Mouse (Mus musculus) ES-E14 (cell line): ENCODE measurements around the gene Bcl9l. TPM values are rescaled to one million over a fixed set of nuclear protein-coding genes. Genes with fewer than 3 reads are reported as not detected.

Experiments
- DNase-seq: peaks from one replicate; pipeline ENCODE4 v3.0.0-alpha.2; 2013; ENCODE audit warnings: low read depth, low spot score
- H3K27ac ChIP-seq: 2 replicates; pipeline ENCODE4 v1.5.1; 2012; ENCODE audit warnings: low read depth, mild to moderate bottlenecking, low read length, moderate library complexity, mixed read lengths; ENCODE audit not compliant: poor library complexity, insufficient read depth, severe bottlenecking
- H3K36me3 ChIP-seq: 2 replicates; pipeline ENCODE4 v1.6.1; 2012; ENCODE audit warnings: mild to moderate bottlenecking, low read length, moderate library complexity, mixed read lengths; ENCODE audit not compliant: control insufficient read depth, poor library complexity, insufficient read depth, severe bottlenecking
- H3K4me1 ChIP-seq, 2 experiments: fragments of 150-350 bp in 1 of 2; sonication (generic) in 1 of 2; 2 replicates each; pipeline ENCODE4 v1.6.1; 2012; ENCODE audit warnings: low read length in 2 of 2, mild to moderate bottlenecking in 1 of 2, mixed read lengths in 1 of 2; ENCODE audit not compliant: control insufficient read depth in 2 of 2, insufficient read depth in 2 of 2, poor library complexity in 1 of 2
- H3K4me3 ChIP-seq, 2 experiments: fragments of 150-350 bp in 1 of 2; sonication (generic) in 1 of 2; 2 replicates each; pipeline ENCODE4 v1.5.1; 2012; ENCODE audit warnings: low read length in 2 of 2, low read depth in 1 of 2, mild to moderate bottlenecking in 1 of 2, mixed read lengths in 1 of 2; ENCODE audit not compliant: insufficient read depth in 1 of 2, poor library complexity in 1 of 2, severe bottlenecking in 1 of 2
- H3K9ac ChIP-seq: 2 replicates; pipeline ENCODE4 v1.6.1; 2012; ENCODE audit warnings: low read depth, mild to moderate bottlenecking, low read length, mixed read lengths; ENCODE audit not compliant: poor library complexity, insufficient read depth, severe bottlenecking
- H3K9me3 ChIP-seq: fragments of 150-350 bp; sonication (generic); 2 replicates; pipeline ENCODE4 v1.6.1; 2012; ENCODE audit warnings: low read depth, mild to moderate bottlenecking, low read length; ENCODE audit not compliant: control insufficient read depth, insufficient read depth
- CHD2 ChIP-seq: IDR thresholded peaks from 2 replicates; pipeline ENCODE4 v1.6.1; 2014; ENCODE audit warnings: mild to moderate bottlenecking, low read depth, low read length, inconsistent platforms
- HCFC1 ChIP-seq: IDR thresholded peaks from 2 replicates; pipeline ENCODE4 v1.6.1; 2012; ENCODE audit warnings: low read length, inconsistent platforms, borderline replicate concordance; ENCODE audit not compliant: insufficient read depth
- MAFK ChIP-seq: IDR thresholded peaks from 2 replicates; pipeline ENCODE4 v1.6.1; 2014; ENCODE audit warnings: mild to moderate bottlenecking, low read depth, low read length, inconsistent platforms; ENCODE audit not compliant: insufficient read depth
- ZC3H11A ChIP-seq: IDR thresholded peaks from 2 replicates; pipeline ENCODE4 v1.6.1; 2012; ENCODE audit warnings: low read depth, mild to moderate bottlenecking, inconsistent platforms, low read length, borderline replicate concordance
- ZNF384 ChIP-seq: IDR thresholded peaks from 2 replicates; pipeline ENCODE4 v1.6.1; 2012; ENCODE audit warnings: low read depth, low read length, inconsistent platforms
- in situ Hi-C, 2 experiments: fragments of 600-800 bp; cut with MboI; formaldehyde crosslinking; loops; one replicate each; pipeline ENCODE4 v1.15.1; 2025; ENCODE audit warnings: low sequenced_read_pairs in 2 of 2, inconsistent platforms in 1 of 2; ENCODE audit not compliant: unreplicated experiment in 2 of 2
- total RNA-seq: library from RNA; depleted of rRNA; stranded (reverse); fragments of 300-350 nt; gene quantifications from 2 replicates; pipeline ENCODE4 v1.2.3, GENCODE M21; 2012

Bcl9l gene
- total RNA-seq, 1 experiment = 6.7 TPM

GRCm38 (mm10) chr9:44477339-44478228 lies 5.0 kb upstream of the Bcl9l start:
- peaks cover 0 to 2% of the 10 kb centered on the region in 2 experiments; a peak in 1 of 4 replicates for H3K4me1 ChIP-seq
- no peaks in the 10 kb centered on the region for H3K36me3 ChIP-seq
- peak overlapping the region; percentile 65 to 92 for H3K4me3 ChIP-seq
- no peaks in the 10 kb centered on the region for H3K9me3 ChIP-seq
- TF ChIP-seq ZNF384 = no peak
- TF ChIP-seq ZC3H11A = no peak
- TF ChIP-seq HCFC1 = no peak
- no peak for TF ChIP-seq CHD2
- TF ChIP-seq MAFK = no peak
- H3K27ac ChIP-seq = no peak overlapping the region
- in situ Hi-C loops = no loop called here
- no peak for DNase-seq
- peak overlapping the region; percentile 46; the same call in 1 of the 2 replicates for H3K9ac ChIP-seq

GRCm38 (mm10) chr9:44478229-44478921 lies 4.2 kb upstream of the Bcl9l start:
- Histone ChIP-seq H3K9me3 (no peaks in the 10 kb centered on the region), H3K4me1 (peaks cover 1 to 2% of the 10 kb centered on the region in 2 experiments; a peak in 1 of 4 replicates), H3K36me3 (no peaks in the 10 kb centered on the region), H3K4me3 (peak overlapping the region; percentile 65 to 92), H3K9ac (peak overlapping the region; percentile 29; the same call in 1 of the 2 replicates), H3K27ac (no peak overlapping the region; the same call in 1 of the 2 replicates)
- in situ Hi-C loops = no loop called here
- no peak for TF ChIP-seq MAFK
- TF ChIP-seq CHD2 = no peak
- DNase-seq = no peak

- Histone ChIP-seq H3K9ac (peak overlapping the region; percentile 45), H3K36me3 (no peaks in the 10 kb centered on the region), H3K9me3 (no peaks in the 10 kb centered on the region), H3K4me3 (peak overlapping the region; percentile 65 to 92), H3K4me1 (peaks cover 3% of the 10 kb centered on the region in 2 experiments; a peak in 3 of 4 replicates), H3K27ac (no peak overlapping the region; the same call in 1 of the 2 replicates)
- TF ChIP-seq HCFC1 (no peak), MAFK (no peak), CHD2 (no peak), ZNF384 (no peak), ZC3H11A (no peak)
- DNase-seq = no peak
- in situ Hi-C loops = no loop called here
Observed at GRCm38 (mm10) chr9:44478959-44479605, 3.5 kb upstream of the Bcl9l start.

- no peaks in the 10 kb centered on the region for H3K9me3 ChIP-seq
- in situ Hi-C loops = no loop called here
- peak; percentile 89 for DNase-seq
- no peak overlapping the region for H3K27ac ChIP-seq
- no peaks in the 10 kb centered on the region for H3K36me3 ChIP-seq
- H3K9ac ChIP-seq = peak overlapping the region; percentile 60
- peak overlapping the region; percentile 65 to 92 for H3K4me3 ChIP-seq
- TF ChIP-seq MAFK (no peak), CHD2 (peak; percentile 28; the same call in 1 of the 2 replicates), HCFC1 (no peak), ZNF384 (no peak), ZC3H11A (no peak; the same call in 1 of the 2 replicates)
- H3K4me1 ChIP-seq = peaks cover 3 to 9% of the 10 kb centered on the region in 2 experiments; a peak in 3 of 4 replicates
Observed at GRCm38 (mm10) chr9:44479628-44480428, 2.8 kb upstream of the Bcl9l start.
